In genomic region chr1:159861782-159862474, GRCm38 (mm10) we compare ENCODE assay signal across 22 mouse cellular contexts.
"Had no signal": no experiment of that assay in that cellular context is flagged by ENCODE, and none has a peak within 500 bp of the region (broad histone marks: within the 10 kb centered on the region; RNA-seq: fewer than 3 reads in every experiment).

No protein-coding gene starts in this region.

- DNase-seq: kidney, adult 2 months; kidney, postnatal 10 days; kidney, postnatal 36 days; layer of hippocampus, postnatal 36 days; liver, embryonic 13.5 days; lung, adult 2 months; lung, postnatal 14 days; lung, postnatal 4 days; midbrain, embryonic 14.5 days; right cerebral cortex, adult 18-20 months; right cerebral cortex, postnatal 14 days; right cerebral cortex, postnatal 4 days; thymus, adult 18-20 months; thymus, postnatal 36 days had no signal

- H3K27ac ChIP-seq: kidney, embryonic 15.5 days; left cerebral cortex, adult 2 months; limb, embryonic 12.5 days; liver, embryonic 13.5 days; neural tube, embryonic 12.5 days; neural tube, embryonic 15.5 days; stomach, embryonic 15.5 days had no signal

- H3K36me3 ChIP-seq: kidney, embryonic 15.5 days; limb, embryonic 12.5 days; liver, embryonic 13.5 days; neural tube, embryonic 12.5 days; neural tube, embryonic 15.5 days; stomach, embryonic 15.5 days had no signal

- H3K27me3 ChIP-seq: kidney, embryonic 15.5 days; limb, embryonic 12.5 days; liver, embryonic 13.5 days; neural tube, embryonic 12.5 days; neural tube, embryonic 15.5 days; stomach, embryonic 15.5 days had no signal

- H3K4me2 ChIP-seq: kidney, embryonic 15.5 days; limb, embryonic 12.5 days; liver, embryonic 13.5 days; midbrain, embryonic 11.5 days; neural tube, embryonic 12.5 days; neural tube, embryonic 15.5 days; stomach, embryonic 15.5 days had no signal

- H3K9ac ChIP-seq: kidney, embryonic 15.5 days; limb, embryonic 12.5 days; liver, embryonic 13.5 days; neural tube, embryonic 12.5 days; neural tube, embryonic 15.5 days; stomach, embryonic 15.5 days had no signal

- H3K9me3 ChIP-seq: kidney, embryonic 15.5 days; limb, embryonic 12.5 days; liver, embryonic 13.5 days; neural tube, embryonic 12.5 days; neural tube, embryonic 15.5 days; stomach, embryonic 15.5 days had no signal

- H3K4me3 ChIP-seq: kidney, embryonic 15.5 days; left cerebral cortex, adult 2 months; limb, embryonic 12.5 days; liver, embryonic 13.5 days; myocyte; neural tube, embryonic 12.5 days; neural tube, embryonic 15.5 days; stomach, embryonic 15.5 days had no signal

- H3K4me1 ChIP-seq: kidney, embryonic 15.5 days; liver, embryonic 13.5 days; neural tube, embryonic 12.5 days; stomach, embryonic 15.5 days had no signal
